Mouse (Mus musculus) heart, postnatal 0 days (tissue): ENCODE results near the gene Rgcc. TPM values are rescaled to one million over a fixed set of nuclear protein-coding genes. Genes with fewer than 3 reads are reported as not detected.

Experiments
- ATAC-seq: fragments of 200-750 bp; cut with Nextera tagmentation; 2 replicates; pipeline ENCODE4 v1.8.0; 2017; ENCODE audit warnings: low read depth, moderate number of reproducible peaks, moderate library complexity; ENCODE audit not compliant: insufficient read depth
- DNase-seq: peaks from one replicate; pipeline ENCODE4 v3.0.0-alpha.2; 2016; ENCODE audit warnings: low spot score
- H3K27ac ChIP-seq: fragments of 300-500 bp; sonication (generic); 2 replicates; pipeline ENCODE4 v1.5.1; 2014; ENCODE audit warnings: low read depth, mild to moderate bottlenecking
- H3K27me3 ChIP-seq: fragments of 300-500 bp; sonication (generic); 2 replicates; pipeline ENCODE4 v1.6.1; 2014; ENCODE audit warnings: low read length, mixed read lengths; ENCODE audit not compliant: control insufficient read depth, insufficient read depth
- H3K36me3 ChIP-seq: fragments of 300-500 bp; sonication (generic); replicated peaks from 2 replicates; pipeline ENCODE4 v1.6.1; 2014; ENCODE audit warnings: low read length, mixed read lengths; ENCODE audit not compliant: control insufficient read depth, insufficient read depth
- H3K4me1 ChIP-seq: fragments of 300-500 bp; sonication (generic); 2 replicates; pipeline ENCODE4 v1.6.1; 2014; ENCODE audit warnings: antibody characterized with exemption; ENCODE audit not compliant: control insufficient read depth, insufficient read depth
- H3K4me2 ChIP-seq: fragments of 300-500 bp; sonication (generic); 2 replicates; pipeline ENCODE4 v1.6.1; 2014; ENCODE audit warnings: low read depth, mild to moderate bottlenecking, low read length, moderate library complexity
- H3K4me3 ChIP-seq: fragments of 300-500 bp; sonication (generic); 2 replicates; pipeline ENCODE4 v1.5.1; 2014; ENCODE audit warnings: low read depth, low read length
- H3K9ac ChIP-seq: fragments of 300-500 bp; sonication (generic); replicated peaks from 2 replicates; pipeline ENCODE4 v1.6.1; 2014; ENCODE audit warnings: low read depth, low read length, mixed read lengths
- H3K9me3 ChIP-seq: fragments of 300-500 bp; sonication (generic); replicated peaks from 2 replicates; pipeline ENCODE4 v1.6.1; 2016; ENCODE audit warnings: low read length; ENCODE audit not compliant: control insufficient read depth
- CTCF ChIP-seq: IDR thresholded peaks from 2 replicates; pipeline ENCODE4 v1.5.1; 2016; ENCODE audit warnings: antibody characterized with exemption, control low read depth, low read depth
- EP300 ChIP-seq: IDR thresholded peaks from 2 replicates; pipeline ENCODE4 v1.6.1; 2016; ENCODE audit warnings: antibody characterized with exemption, low read depth
- WGBS: fragments of 180-500 bp; shearing (Covaris S2); extraction: QIAGEN DNeasy Blood & Tissue Kit; methylation state at CpG from one replicate; pipeline ENCODE4 v1.1.7; 2014; 5-methylcytosine and 5-hydroxymethylcytosine counted together
- polyA plus RNA-seq: library from polyadenylated mRNA; unstranded; fragments of >200 nt; fragmentation: Nextera tagmentation; extraction: Ambion mirVana; gene quantifications from 2 replicates; pipeline ENCODE4 v1.2.1, GENCODE M21; 2015
- total RNA-seq: library from RNA; depleted of rRNA; stranded (reverse); fragments of >200 nt; gene quantifications from 2 replicates; pipeline ENCODE4 v1.2.3, GENCODE M21; 2014; ENCODE audit warnings: low replicate concordance; rRNA removed

Gene Rgcc
- total and polyA plus RNA-seq, 2 experiments from 2014 or later = 43.4 to 43.6 TPM

- Histone ChIP-seq H3K9me3 (no peaks in the 10 kb centered on the region), H3K36me3 (no peaks in the 10 kb centered on the region), H3K9ac (no peak overlapping the region), H3K4me3 (no peak overlapping the region), H3K27ac (no peak overlapping the region), H3K4me1 (no peaks in the 10 kb centered on the region), H3K4me2 (no peak overlapping the region), H3K27me3 (no peaks in the 10 kb centered on the region)
- no peak for TF ChIP-seq CTCF
- TF ChIP-seq EP300 = no peak
- 62% methylated on average over 4 of the region's 4 CpGs for WGBS
- ATAC-seq (no peak), DNase-seq (no peak)
Observed at GRCm38 (mm10) chr14:79241057-79241570, 60.3 kb downstream of the Rgcc start.

- DNase-seq (no peak), ATAC-seq (no peak)
- no peaks in the 10 kb centered on the region for H3K4me1 ChIP-seq
- TF ChIP-seq EP300 (no peak), CTCF (no peak)
- H3K27me3 ChIP-seq = no peaks in the 10 kb centered on the region
- no peak overlapping the region for H3K4me2 ChIP-seq
- H3K9ac ChIP-seq = no peak overlapping the region
- H3K4me3 ChIP-seq = no peak overlapping the region
- no peaks in the 10 kb centered on the region for H3K36me3 ChIP-seq
- H3K9me3 ChIP-seq = no peaks in the 10 kb centered on the region
- 48% methylated on average over 12 of the region's 12 CpGs for WGBS
- H3K27ac ChIP-seq = no peak overlapping the region
Observed at GRCm38 (mm10) chr14:79239402-79239801, 62.0 kb downstream of the Rgcc start.

Other genes with a start within 250 kb of the Rgcc start
- not detected in 2 replicates for gene Zfp957, start 54.3 kb downstream of the Rgcc start, total RNA-seq
- gene Zfp957, start 54.3 kb downstream of the Rgcc start, polyA plus RNA-seq = not detected in 2 replicates
- gene Naa16, start 89.1 kb upstream of the Rgcc start, total RNA-seq = 0.81 and 1.6 TPM in 2 replicates
- 11.3 and 14.8 TPM in 2 replicates for gene Naa16, start 89.1 kb upstream of the Rgcc start, polyA plus RNA-seq
- gene Mtrf1, start 96.1 kb upstream of the Rgcc start, total RNA-seq = 6.7 and 8.4 TPM in 2 replicates
- gene Mtrf1, start 96.1 kb upstream of the Rgcc start, polyA plus RNA-seq = 11.4 and 11.9 TPM in 2 replicates
- 12.2 and 18.8 TPM in 2 replicates for gene Kbtbd7, start 124.9 kb upstream of the Rgcc start, total RNA-seq
- gene Kbtbd7, start 124.9 kb upstream of the Rgcc start, polyA plus RNA-seq = 5.5 and 5.8 TPM in 2 replicates
- gene Kbtbd6, start 150.2 kb upstream of the Rgcc start, total RNA-seq = 0.23 and 1.2 TPM in 2 replicates
- gene Kbtbd6, start 150.2 kb upstream of the Rgcc start, polyA plus RNA-seq = 0.48 and 0.58 TPM in 2 replicates
- 11.0 and 13.2 TPM in 2 replicates for gene Elf1, start 179.5 kb upstream of the Rgcc start, total RNA-seq
- gene Elf1, start 179.5 kb upstream of the Rgcc start, polyA plus RNA-seq = 7.0 and 7.4 TPM in 2 replicates
- 9.5 and 10.0 TPM in 2 replicates for gene Wbp4, start 179.9 kb upstream of the Rgcc start, total RNA-seq
- gene Wbp4, start 179.9 kb upstream of the Rgcc start, polyA plus RNA-seq = 26.6 and 27.2 TPM in 2 replicates